ENCODE assay signal across 9 mouse cellular contexts in the genomic region with DNA sequence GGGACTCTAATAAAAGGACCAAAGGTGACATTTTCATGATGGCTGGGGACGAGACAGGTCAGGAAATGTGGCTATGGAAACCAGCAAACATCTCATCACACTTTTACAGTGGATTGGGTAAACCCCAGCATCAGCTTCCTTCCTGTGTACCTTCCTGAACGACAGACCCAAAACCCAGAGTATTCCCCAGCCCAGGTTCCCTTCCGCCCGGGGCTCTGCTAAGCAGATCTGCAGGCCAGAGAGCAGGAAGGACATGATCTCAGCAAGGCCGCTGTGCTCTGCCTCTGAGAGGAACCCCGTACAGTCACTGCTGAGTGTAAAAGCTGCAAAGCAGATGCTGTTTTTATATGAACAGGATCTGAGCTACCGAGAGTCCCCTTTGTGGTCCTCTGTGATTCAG. TPM values are rescaled to one million over a fixed set of nuclear protein-coding genes. Genes with fewer than 3 reads are reported as not detected.
DNase-seq lines count a peak whose midpoint lies in the region; ATAC-seq lines count a peak whose summit lies in the region.
"Had no signal": no experiment of that assay in that cellular context is flagged by ENCODE, and none has a peak within 500 bp of the region (broad histone marks: within the 10 kb centered on the region; RNA-seq: fewer than 3 reads in every experiment).

No protein-coding gene starts in this region.

- no peaks in the 10 kb centered on the region for H3K9me3 ChIP-seq in kidney, embryonic 15.5 days (replicated peaks)

- peak; percentile 67 for DNase-seq in adrenal gland, postnatal 14 days
- DNase-seq in gastrocnemius, postnatal 25 days: peak; percentile 43
- DNase-seq in lung, postnatal 14 days: peak; percentile 44
- peak; percentile 14 to 24 for DNase-seq in thymus, postnatal 10 days (ENCODE audit: low spot score in 2 of 2)
- DNase-seq in urinary bladder, postnatal 14 days (ENCODE audit: low spot score): no peak
- no peak for DNase-seq in left cerebral cortex, adult 8-10 months (ENCODE audit: low spot score in 2 of 2)
- DNase-seq in cerebellum, adult 11-12 months: no peak

- no peak overlapping the region for H3K9ac ChIP-seq in kidney, embryonic 15.5 days

- H3K36me3 ChIP-seq in kidney, embryonic 15.5 days: no peaks in the 10 kb centered on the region

- peaks cover 31% of the 10 kb centered on the region for H3K4me1 ChIP-seq in kidney, embryonic 15.5 days

- 54% methylated on average over 7 of the region's 7 CpGs for WGBS in kidney, embryonic 15.5 days

- no peak overlapping the region for H3K4me2 ChIP-seq in kidney, embryonic 15.5 days

- peak overlapping the region; percentile 71 for H3K27ac ChIP-seq in kidney, embryonic 15.5 days

- H3K4me3 ChIP-seq in kidney, embryonic 15.5 days (replicated peaks): no peak overlapping the region
- H3K4me3 ChIP-seq: myocyte had no signal

- no peaks in the 10 kb centered on the region for H3K27me3 ChIP-seq in kidney, embryonic 15.5 days

- ATAC-seq in kidney, embryonic 15.5 days (replicated peaks; ENCODE audit: low FRiP score): no peak

RNA-seq across cellular contexts. Expression of gene Cobll1, which starts 49.9 kb away (rescaled TPM):
- 189 and 216 TPM in 2 replicates for total RNA-seq in adrenal gland, postnatal 14 days (2021)
- total RNA-seq in gastrocnemius, postnatal 25 days (2021): 1 to 10 TPM; 3.9 to 4.8 TPM
- polyA plus RNA-seq in kidney, embryonic 15.5 days (2015; fragmentation: Nextera tagmentation; extraction: Ambion mirVana): 20.1 and 21.7 TPM in 2 replicates
- total RNA-seq in left cerebral cortex, adult 8-10 months (2022): 10 to 100 TPM in 1 of 4 experiments, 1 to 10 TPM in 3; 7.7 to 10.1 (median 9.5) TPM

Comparison
In these comparisons a context has a peak if more than half of its experiments do, and no peak if none do; other contexts are left out.
1. DNase-seq: peak in adrenal gland, postnatal 14 days (single experiment), gastrocnemius, postnatal 25 days (single experiment), lung, postnatal 14 days (single experiment) and thymus, postnatal 10 days (2 of 2); none in urinary bladder, postnatal 14 days (single experiment), left cerebral cortex, adult 8-10 months (0 of 2) and cerebellum, adult 11-12 months (single experiment).
2. RNA of gene Cobll1, which starts 49.9 kb away (total RNA-seq): 189 to 216 TPM in adrenal gland, postnatal 14 days; 7.7 to 10.1 TPM in left cerebral cortex, adult 8-10 months and 3.9 to 4.8 TPM in gastrocnemius, postnatal 25 days; every median in the first group is over 10 times any median in the second.